Mouse (Mus musculus) hindbrain, embryonic 11.5 days (tissue): ENCODE data around the gene Mus81. TPM values are rescaled to one million over a fixed set of nuclear protein-coding genes. Genes with fewer than 3 reads are reported as not detected.

Source experiments
- ATAC-seq: fragments of 200-750 bp; cut with Nextera tagmentation; 2 replicates; pipeline ENCODE4 v1.8.0; 2017; ENCODE audit warnings: mild to moderate bottlenecking, moderate TSS enrichment, moderate library complexity; ENCODE audit not compliant: low FRiP score
- DNase-seq: peaks from one replicate; pipeline ENCODE4 v3.0.0-alpha.2; 2015; ENCODE audit warnings: low spot score
- H3K27ac ChIP-seq: fragments of 300-500 bp; sonication (generic); 2 replicates; pipeline ENCODE4 v1.5.1; 2014; ENCODE audit warnings: mild to moderate bottlenecking, low read depth, low read length
- H3K27me3 ChIP-seq: fragments of 300-500 bp; sonication (generic); 2 replicates; pipeline ENCODE4 v1.6.1; 2014; ENCODE audit warnings: mild to moderate bottlenecking, low read length, moderate library complexity, mixed read lengths; ENCODE audit not compliant: control insufficient read depth, insufficient read depth
- H3K36me3 ChIP-seq: fragments of 300-500 bp; sonication (generic); 2 replicates; pipeline ENCODE4 v1.6.1; 2014; ENCODE audit warnings: mild to moderate bottlenecking, low read length, moderate library complexity, mixed read lengths; ENCODE audit not compliant: control insufficient read depth, insufficient read depth
- H3K4me1 ChIP-seq: fragments of 300-500 bp; sonication (generic); replicated peaks from 2 replicates; pipeline ENCODE4 v1.6.1; 2014; ENCODE audit warnings: low read length, mixed read lengths; ENCODE audit not compliant: control insufficient read depth, insufficient read depth
- H3K4me2 ChIP-seq: fragments of 300-500 bp; sonication (generic); replicated peaks from 2 replicates; pipeline ENCODE4 v1.6.1; 2014; ENCODE audit warnings: mild to moderate bottlenecking, low read depth, low read length
- H3K4me3 ChIP-seq: fragments of 300-500 bp; sonication (generic); 2 replicates; pipeline ENCODE4 v1.5.1; 2014; ENCODE audit warnings: low read depth, low read length
- H3K9ac ChIP-seq: fragments of 300-500 bp; sonication (generic); 2 replicates; pipeline ENCODE4 v1.6.1; 2014; ENCODE audit warnings: low read depth, low read length
- H3K9me3 ChIP-seq: fragments of 300-500 bp; sonication (generic); 2 replicates; pipeline ENCODE4 v1.6.1; 2016; ENCODE audit warnings: low read length; ENCODE audit not compliant: control insufficient read depth
- WGBS: fragments of 180-500 bp; shearing (Covaris S2); extraction: QIAGEN DNeasy Blood & Tissue Kit; methylation state at CpG from one replicate; pipeline ENCODE4 v1.1.7; 2014; 5-methylcytosine and 5-hydroxymethylcytosine counted together
- polyA plus RNA-seq: library from polyadenylated mRNA; unstranded; fragments of >200 nt; fragmentation: Nextera tagmentation; extraction: Ambion mirVana; gene quantifications from 2 replicates; pipeline ENCODE4 v1.2.1, GENCODE M21; 2014

Mus81 gene
- polyA plus RNA-seq, 1 experiment from 2014 or later, result 44.3 TPM

GRCm38 (mm10) chr19:5466916-5467500, 21.2 kb downstream of the Mus81 start:
- H3K27me3 ChIP-seq, result no peaks in the 10 kb centered on the region
- no peak for ATAC-seq
- no peak for DNase-seq
- no peak overlapping the region for H3K4me2 ChIP-seq
- H3K27ac ChIP-seq, result no peak overlapping the region
- peaks cover 4% of the 10 kb centered on the region; the same call in 1 of the 2 replicates for H3K4me1 ChIP-seq
- H3K36me3 ChIP-seq, result no peaks in the 10 kb centered on the region
- no peaks in the 10 kb centered on the region for H3K9me3 ChIP-seq
- no peak overlapping the region for H3K4me3 ChIP-seq
- WGBS, result 93% methylated on average over 6 of the region's 6 CpGs
- no peak overlapping the region for H3K9ac ChIP-seq

DNA sequence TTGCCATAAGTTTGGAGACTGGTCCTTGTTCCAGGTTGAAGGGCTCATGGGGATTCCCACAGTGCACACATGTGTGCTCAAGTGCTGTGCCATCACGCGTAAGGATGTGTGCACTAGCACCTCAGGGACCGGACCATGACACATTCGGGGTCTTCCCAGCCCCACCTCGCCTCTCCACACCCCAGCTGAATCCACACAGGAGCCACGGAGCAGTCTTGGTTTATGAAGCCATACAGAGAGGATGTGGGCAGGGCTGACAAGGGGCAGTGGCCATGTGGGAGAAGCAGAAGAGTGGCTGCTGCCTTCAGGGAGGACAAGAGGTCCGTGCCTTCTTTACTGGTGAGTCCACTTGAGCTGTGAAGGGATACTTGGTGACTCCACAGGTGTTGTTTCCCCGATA, 23.2 kb downstream of the Mus81 start:
- DNase-seq (no peak), ATAC-seq (no peak)
- Histone ChIP-seq H3K36me3 (no peaks in the 10 kb centered on the region), H3K4me2 (no peak overlapping the region), H3K27me3 (no peaks in the 10 kb centered on the region), H3K4me3 (no peak overlapping the region), H3K4me1 (peaks cover 9% of the 10 kb centered on the region; the same call in 1 of the 2 replicates), H3K27ac (no peak overlapping the region), H3K9ac (no peak overlapping the region), H3K9me3 (no peaks in the 10 kb centered on the region)
- WGBS, result 94% methylated on average over 8 of the region's 8 CpGs

DNA sequence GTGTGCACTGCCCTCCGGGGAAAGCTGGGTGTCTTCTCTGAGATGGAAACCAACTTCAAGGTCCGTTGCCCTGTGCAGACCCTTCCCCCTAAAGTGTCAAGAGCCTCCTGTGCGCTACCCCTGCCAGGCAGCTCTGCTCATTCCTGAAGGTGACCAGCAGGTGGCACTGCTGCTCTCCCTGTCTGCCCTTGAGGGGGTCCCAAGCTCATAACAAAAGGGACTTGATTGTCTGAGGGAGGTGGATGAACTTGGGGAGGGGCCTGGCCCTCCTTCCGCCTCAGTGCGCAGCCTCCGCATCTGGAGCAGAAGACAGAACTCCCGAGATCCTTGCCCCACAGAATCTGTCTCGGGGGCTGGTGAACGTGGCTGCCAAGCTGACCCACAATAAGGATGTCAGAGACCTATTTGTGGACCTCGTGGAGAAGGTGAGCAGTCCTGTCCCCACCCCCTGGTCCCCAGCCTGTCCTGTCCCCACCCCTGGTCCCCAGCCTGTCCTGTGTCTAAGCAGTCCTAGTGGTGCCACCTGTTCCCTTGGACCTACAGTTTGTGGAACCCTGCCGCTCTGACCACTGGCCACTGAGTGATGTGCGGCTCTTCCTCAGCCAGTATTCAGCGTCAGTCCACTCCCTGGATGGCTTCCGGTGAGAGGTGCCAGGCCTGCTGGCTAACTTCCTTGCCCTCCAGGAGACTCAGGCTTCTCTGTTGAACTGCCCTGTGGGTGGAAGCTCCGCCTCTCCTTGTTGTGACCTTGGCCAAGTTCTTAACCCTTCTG, 24.2 kb downstream of the Mus81 start:
- Histone ChIP-seq H3K9me3 (no peaks in the 10 kb centered on the region), H3K36me3 (no peaks in the 10 kb centered on the region), H3K27me3 (no peaks in the 10 kb centered on the region), H3K4me3 (peak overlapping the region; percentile 2), H3K27ac (peak overlapping the region; percentile 49; the same call in 1 of the 2 replicates), H3K4me1 (peaks cover 9% of the 10 kb centered on the region; the same call in 1 of the 2 replicates), H3K4me2 (peak overlapping the region; percentile 11), H3K9ac (peak overlapping the region; percentile 4; the same call in 1 of the 2 replicates)
- WGBS, result 53% methylated on average over 15 of the region's 15 CpGs
- DNase-seq (peak; percentile 87), ATAC-seq (peak; percentile 65)

- Histone ChIP-seq H3K4me2 (no peak overlapping the region), H3K27ac (no peak overlapping the region), H3K9ac (no peak overlapping the region), H3K4me1 (peaks cover 9% of the 10 kb centered on the region; the same call in 1 of the 2 replicates), H3K27me3 (no peaks in the 10 kb centered on the region; the same call in 1 of the 2 replicates), H3K36me3 (no peaks in the 10 kb centered on the region), H3K9me3 (no peaks in the 10 kb centered on the region), H3K4me3 (no peak overlapping the region)
- DNase-seq, result no peak
- ATAC-seq, result no peak
- WGBS, result 91% methylated on average over 9 of the region's 9 CpGs
These were observed 25.0 kb downstream of the Mus81 start for GRCm38 (mm10) chr19:5463212-5463611.

- ATAC-seq (no peak), DNase-seq (no peak)
- no peak overlapping the region for H3K27ac ChIP-seq
- H3K4me1 ChIP-seq, result peaks cover 9% of the 10 kb centered on the region; the same call in 1 of the 2 replicates
- no peaks in the 10 kb centered on the region; the same call in 1 of the 2 replicates for H3K27me3 ChIP-seq
- peak overlapping the region; percentile 80 for H3K4me3 ChIP-seq
- peak overlapping the region; percentile 91 for H3K4me2 ChIP-seq
- no peak overlapping the region; the same call in 1 of the 2 replicates for H3K9ac ChIP-seq
- WGBS, result 91% methylated on average over 6 of the region's 6 CpGs
- no peaks in the 10 kb centered on the region for H3K9me3 ChIP-seq
- H3K36me3 ChIP-seq, result no peaks in the 10 kb centered on the region
These were observed 26.8 kb downstream of the Mus81 start for GRCm38 (mm10) chr19:5461411-5461810.

GRCm38 (mm10) chr19:5460465-5460911, 27.7 kb downstream of the Mus81 start, which contains the start of gene Fibp:
Fibp (plus strand) TSS chr19:5460615.
- peak; percentile 94 for DNase-seq
- peak; percentile 34; the same call in 1 of the 2 replicates for ATAC-seq
- peaks cover 14% of the 10 kb centered on the region for H3K4me1 ChIP-seq
- peak within 1 kb of the TSS; percentile 78 for H3K9ac ChIP-seq
- peak within 1 kb of the TSS; percentile 91 for H3K4me2 ChIP-seq
- H3K4me3 ChIP-seq, result peak within 1 kb of the TSS; percentile 80
- H3K9me3 ChIP-seq, result no peaks in the 10 kb centered on the region
- H3K36me3 ChIP-seq, result no peaks in the 10 kb centered on the region
- WGBS, result under 1% methylated on average over 31 of the region's 32 CpGs
- H3K27ac ChIP-seq, result peak within 1 kb of the TSS; percentile 42
- H3K27me3 ChIP-seq, result no peaks in the 10 kb centered on the region; the same call in 1 of the 2 replicates

DNA sequence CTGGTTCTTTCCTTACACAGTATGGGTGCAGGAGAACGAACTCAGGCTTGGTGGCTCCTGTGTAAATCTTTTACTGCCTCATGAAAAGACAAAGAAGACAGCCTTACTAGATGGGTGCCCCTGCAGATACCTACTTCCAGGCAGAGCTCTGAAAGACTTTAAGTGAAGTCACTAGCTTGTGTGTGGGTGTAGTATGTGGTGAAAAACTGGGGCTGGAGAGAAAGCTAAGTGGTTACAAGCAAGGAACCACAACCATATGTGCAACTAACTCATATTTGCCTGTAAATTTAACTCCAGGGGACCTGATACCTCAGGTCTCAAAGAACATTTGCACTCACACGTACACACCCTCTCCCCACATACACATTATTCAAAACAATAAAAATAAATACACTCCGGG, 28.3 kb downstream of the Mus81 start:
- Histone ChIP-seq H3K27ac (no peak overlapping the region), H3K4me2 (peak overlapping the region; percentile 91), H3K36me3 (no peaks in the 10 kb centered on the region), H3K9ac (peak overlapping the region; percentile 78), H3K27me3 (no peaks in the 10 kb centered on the region; the same call in 1 of the 2 replicates), H3K4me3 (peak overlapping the region; percentile 80), H3K9me3 (no peaks in the 10 kb centered on the region), H3K4me1 (peaks cover 18% of the 10 kb centered on the region)
- DNase-seq (no peak), ATAC-seq (no peak)
- 30% methylated on average over 3 of the region's 3 CpGs for WGBS

GRCm38 (mm10) chr19:5459019-5459418, 29.2 kb downstream of the Mus81 start:
- ATAC-seq, result no peak
- no peaks in the 10 kb centered on the region for H3K9me3 ChIP-seq
- 69% methylated on average over 7 of the region's 7 CpGs for WGBS
- H3K27me3 ChIP-seq, result no peaks in the 10 kb centered on the region; the same call in 1 of the 2 replicates
- H3K9ac ChIP-seq, result no peak overlapping the region
- H3K4me3 ChIP-seq, result no peak overlapping the region
- H3K36me3 ChIP-seq, result no peaks in the 10 kb centered on the region
- no peak overlapping the region for H3K27ac ChIP-seq
- H3K4me1 ChIP-seq, result peaks cover 14% of the 10 kb centered on the region
- H3K4me2 ChIP-seq, result no peak overlapping the region
- no peak for DNase-seq
